Mouse (Mus musculus) spleen, adult 2 months (tissue): ENCODE results near the gene Scube2.

ENCODE experiments used
- CTCF ChIP-seq: fragments of 200-500 bp; IDR thresholded peaks from 2 replicates; pipeline ENCODE4 v1.5.1; 2011; ENCODE audit warnings: mild to moderate bottlenecking, inconsistent platforms; ENCODE audit not compliant: insufficient read depth, insufficient read length, insufficient replicate concordance; ENCODE audit errors: extremely low read depth
- POLR2A ChIP-seq: fragments of 200-500 bp; IDR thresholded peaks from 2 replicates; pipeline ENCODE4 v1.6.1; 2011; ENCODE audit warnings: low read depth, low read length, inconsistent platforms

GRCm38 (mm10) chr7:109794556-109794955 lies 70.9 kb downstream of the Scube2 start:
- TF ChIP-seq POLR2A: no peak
- no peak for TF ChIP-seq CTCF
